Mouse (Mus musculus): ENCODE data around the gene Hirip3.
"Not testable (repeated sequence)": the region's sequence is repeated elsewhere in the genome, so short reads cannot be mapped to it uniquely, and the experiment has no call there.

Hirip3 gene

GRCm38 (mm10) chr7:126855641-126856040, 6.1 kb upstream of the Hirip3 start:
- DNase-seq: no peak

DNA sequence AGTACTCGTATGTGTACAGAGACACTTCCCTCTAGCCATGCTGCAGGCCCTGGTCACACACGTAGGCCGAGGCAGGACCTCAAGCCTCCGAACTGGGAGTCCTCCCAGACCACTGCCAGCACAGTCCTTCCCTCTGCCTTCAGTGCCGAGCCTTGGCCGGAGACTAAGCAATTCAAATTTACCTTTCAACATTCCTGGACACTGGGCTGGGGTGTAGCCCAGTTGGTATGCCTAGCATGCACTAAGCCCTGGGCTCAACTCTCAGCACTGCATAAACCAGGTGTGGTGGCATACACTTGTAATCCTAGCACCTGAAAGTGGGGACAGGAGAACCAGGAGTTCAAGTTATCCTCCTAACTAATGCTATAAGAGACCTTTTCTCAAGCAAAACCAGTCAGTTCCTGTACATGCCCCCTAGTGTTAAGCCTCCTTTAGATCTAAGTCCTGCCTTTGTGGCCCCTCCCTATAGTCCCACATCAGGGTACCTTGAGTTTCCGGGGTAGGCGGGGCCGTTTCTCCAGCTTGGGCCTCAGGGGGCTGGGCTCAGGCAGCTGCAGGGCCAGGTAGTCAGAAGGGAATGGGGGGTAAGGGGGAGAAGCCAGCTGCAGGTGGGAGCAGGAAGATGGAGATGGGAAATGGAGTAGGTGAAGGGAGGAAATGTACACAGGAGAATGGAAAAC, 4.9 kb upstream of the Hirip3 start:
- no peak for DNase-seq

DNA sequence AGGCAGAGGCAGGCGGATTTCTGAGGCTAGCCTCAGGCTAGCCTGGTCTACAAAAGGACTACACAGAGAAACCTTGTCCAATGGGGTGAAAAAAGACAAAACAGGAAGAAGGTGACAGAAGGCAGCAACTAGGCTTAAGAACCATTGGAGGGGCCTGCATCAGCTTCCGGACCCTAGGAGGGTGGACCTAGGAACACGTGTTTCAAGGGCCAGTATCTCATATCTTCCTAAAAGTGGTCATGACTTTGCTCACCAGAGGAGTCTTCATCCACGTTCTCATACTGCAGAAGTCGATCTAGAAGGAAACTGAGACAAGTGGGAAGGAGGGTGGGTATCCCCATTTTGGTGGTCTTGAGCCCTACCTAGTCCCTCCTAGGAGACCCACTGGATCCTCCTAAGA, 785 bp upstream of the Hirip3 start:
- no peak for DNase-seq

- peak; percentile 95 for DNase-seq
These were observed 494 bp downstream of the Hirip3 start, which contains the start of gene Ino80e for GRCm38 (mm10) chr7:126862147-126862784. Gene Ino80e (minus strand): TSS chr7:126862377.

DNA sequence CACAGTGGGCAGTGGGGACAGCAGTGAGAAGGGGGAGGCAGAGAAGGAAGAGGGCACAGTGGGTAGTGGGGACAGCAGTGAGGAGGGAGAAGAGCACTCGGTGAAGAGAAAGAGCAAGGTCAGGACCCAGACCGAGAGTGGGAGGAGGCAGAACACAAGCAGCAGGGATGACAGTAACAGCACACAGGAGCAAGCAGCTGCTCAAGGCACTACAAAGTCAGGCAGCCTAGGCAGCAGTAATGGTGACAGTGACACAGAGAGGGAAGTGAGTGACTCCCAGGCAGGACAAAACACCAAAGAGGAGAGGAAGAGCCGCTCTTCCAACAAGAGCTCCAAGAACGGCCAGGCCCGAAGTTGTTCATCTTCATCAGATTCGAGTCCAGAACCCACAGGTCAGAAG, 2.0 kb downstream of the Hirip3 start:
- DNase-seq: no peak

DNA sequence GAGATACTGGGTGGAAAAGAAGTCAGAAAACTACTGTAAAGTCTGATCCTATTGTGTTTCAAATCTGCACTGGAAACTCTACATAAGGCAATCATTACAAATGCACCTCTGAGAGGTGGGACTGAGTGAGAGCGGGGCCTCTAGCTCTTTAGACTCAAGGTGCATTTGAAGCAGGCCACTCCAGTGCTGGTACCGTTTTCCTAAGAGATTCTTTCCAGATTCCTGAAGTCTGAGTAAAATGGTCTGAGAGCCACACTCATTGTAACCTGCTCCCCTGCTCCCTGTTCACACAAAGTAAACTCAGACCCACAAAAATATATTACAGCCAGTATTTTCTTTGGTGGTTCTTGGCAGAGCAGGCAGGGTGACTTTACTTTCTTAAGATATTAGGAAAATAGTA, 5.8 kb downstream of the Hirip3 start:
- DNase-seq: no peak

DNA sequence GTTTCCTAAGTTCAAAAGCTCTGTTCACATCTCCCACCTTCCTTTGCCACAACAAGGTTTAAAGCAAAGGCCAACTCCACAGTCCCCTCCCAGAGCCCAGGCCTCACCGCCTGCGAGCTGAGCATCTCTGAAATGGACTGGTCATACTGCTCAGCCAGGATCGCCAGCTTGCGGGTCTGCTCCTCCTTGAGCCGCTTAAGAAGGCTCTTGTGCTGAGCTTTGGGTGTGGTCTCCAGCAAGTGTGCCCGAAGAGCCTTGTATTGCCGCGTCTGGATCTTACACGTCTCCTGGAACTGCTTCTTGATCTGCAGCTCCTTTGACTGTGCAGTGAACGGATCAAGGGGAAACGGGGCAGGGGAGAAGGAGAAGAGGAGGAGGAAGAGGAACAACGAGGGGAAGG, 6.2 kb downstream of the Hirip3 start:
- DNase-seq: no peak

DNA sequence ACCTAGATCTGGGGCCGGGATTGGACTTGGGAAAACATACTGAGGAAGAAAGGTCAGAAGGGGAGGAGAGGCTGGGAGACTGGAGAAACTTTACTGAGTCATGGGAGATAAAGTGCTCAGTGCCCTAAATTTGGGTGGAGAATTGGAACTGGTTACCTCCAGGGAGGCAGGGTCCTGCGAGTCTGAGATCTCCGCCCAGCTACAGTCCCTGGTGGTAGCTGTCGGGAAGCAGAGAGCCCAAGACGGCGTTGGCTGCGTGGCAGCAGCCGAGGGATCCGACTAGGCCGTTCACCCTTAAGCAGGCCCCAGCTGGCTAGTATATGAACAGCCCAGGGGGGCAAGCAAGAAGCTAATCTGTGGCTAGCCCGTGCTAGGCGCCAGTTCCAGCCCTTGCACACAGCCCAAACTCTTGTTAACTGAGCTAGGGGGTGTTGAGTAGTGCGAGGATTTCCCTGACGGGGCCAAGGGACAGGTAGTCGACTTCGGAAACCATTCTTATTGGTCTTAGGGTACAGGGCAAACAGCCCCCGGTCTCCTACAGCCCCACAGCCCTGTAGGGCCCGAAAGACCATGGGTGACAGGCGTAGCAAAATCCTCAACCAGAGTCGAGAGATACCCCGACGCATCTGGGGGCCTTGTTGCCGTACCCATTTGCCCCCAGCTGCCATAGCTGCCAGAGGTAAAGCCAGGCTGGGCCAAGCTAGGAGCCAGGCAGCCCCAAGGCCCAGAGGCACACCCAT, 8.2 kb downstream of the Hirip3 start:
- no peak for DNase-seq

DNA sequence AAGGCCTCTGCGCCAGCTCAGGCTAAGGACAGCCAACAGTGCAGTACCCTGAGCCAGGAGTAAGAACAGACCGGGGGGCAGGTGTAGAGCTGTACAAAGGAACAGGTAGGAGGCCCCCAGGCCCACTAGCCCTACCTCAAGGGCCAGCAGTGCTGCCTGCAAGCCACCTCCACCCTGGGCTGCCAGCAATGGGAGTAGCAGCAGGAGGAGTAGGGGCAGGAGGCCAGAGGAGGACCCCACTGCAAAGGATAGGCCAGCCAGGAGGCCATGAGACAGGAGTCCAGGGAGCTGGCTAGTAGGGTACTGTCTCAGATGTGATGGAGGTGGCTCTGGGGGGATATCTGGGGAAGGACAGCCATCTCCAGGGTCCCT, 8.7 kb downstream of the Hirip3 start:
- DNase-seq: no peak

DNA sequence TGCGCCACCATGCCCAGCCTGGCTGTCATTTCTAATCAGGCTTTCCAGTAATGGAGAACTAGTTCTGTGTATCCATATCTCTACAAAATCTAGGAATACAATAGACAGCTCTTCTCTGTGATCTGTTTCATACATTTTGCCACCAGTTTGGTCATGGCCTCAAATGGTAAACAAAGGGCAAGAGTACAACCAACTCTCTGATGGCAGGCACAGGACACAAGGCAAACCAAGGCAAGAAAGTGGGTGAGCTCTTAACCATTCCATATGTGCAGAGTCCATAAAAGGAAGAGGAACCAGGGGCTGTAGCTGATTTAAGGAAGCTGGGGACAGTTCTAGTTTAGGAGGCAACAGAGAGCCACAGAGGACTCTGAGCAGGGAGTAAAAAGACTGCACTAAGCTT, 15.5 kb downstream of the Hirip3 start:
- no peak for DNase-seq

- DNase-seq: peak; percentile 61
These were observed 19.3 kb downstream of the Hirip3 start for GRCm38 (mm10) chr7:126881040-126881439.

- no peak for DNase-seq
These were observed 22.0 kb downstream of the Hirip3 start for GRCm38 (mm10) chr7:126883731-126884181.

GRCm38 (mm10) chr7:126884286-126885164, 22.8 kb downstream of the Hirip3 start, which contains the start of gene Taok2:
Gene Taok2 (minus strand): TSS chr7:126884703.
- DNase-seq: peak; percentile 98

DNA sequence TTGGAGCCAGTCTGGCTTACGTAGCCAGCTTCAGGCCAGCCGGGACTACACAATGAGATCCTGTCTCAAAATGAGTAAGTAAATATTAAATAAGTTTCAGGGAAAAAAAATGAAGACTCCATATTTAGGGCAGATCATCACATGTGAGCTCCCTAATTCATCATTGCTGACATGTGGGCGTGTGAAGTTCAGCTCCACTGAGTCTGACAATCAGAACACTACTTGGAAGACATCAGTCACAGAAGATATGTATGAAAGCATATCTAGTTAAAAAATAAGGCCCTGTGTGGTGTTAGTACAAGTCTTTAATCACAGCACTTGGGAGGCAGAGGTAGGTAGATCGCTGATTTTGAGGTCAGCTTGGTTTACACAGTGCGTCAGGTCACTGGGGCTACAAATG, 25.5 kb downstream of the Hirip3 start:
- no peak for DNase-seq

- peak; percentile 41 for DNase-seq
These were observed 27.1 kb downstream of the Hirip3 start for GRCm38 (mm10) chr7:126888852-126889251.

GRCm38 (mm10) chr7:126896912-126897311, 35.1 kb downstream of the Hirip3 start:
- DNase-seq: no peak

DNA sequence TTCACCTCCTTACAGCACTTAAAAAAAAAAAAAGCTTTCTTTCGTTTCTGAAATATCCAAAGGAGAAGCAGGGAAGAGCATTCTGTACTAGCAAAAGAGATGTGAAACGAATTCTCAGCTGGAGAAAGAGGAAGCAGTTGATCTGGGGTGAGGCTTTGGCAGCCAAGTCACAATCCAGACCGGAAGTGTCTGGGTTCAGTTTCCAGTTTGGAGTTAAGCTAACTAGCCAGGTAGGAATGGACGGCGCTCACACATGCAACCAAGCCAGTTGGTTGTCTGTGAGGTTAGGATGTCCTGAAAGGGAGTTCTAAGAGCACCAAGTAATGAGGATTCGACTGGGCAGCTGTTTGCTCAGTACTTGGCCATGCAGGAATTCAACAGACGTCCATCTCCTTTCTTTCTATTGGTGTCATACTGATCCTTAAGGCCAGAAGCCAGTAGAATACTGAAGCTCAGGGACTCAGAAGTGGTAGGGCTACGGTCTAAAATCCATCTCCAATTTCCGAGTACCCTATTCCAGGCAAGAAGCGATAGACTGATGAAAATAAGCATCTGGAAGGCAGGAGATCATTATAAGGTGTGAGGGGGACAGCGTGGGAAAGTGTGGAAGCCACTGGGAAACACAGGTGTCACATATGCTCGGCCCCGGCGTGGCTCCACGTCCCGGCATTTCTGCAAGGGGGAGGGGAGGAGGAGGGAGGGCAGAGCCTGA, 35.8 kb downstream of the Hirip3 start:
- peak; percentile 31 for DNase-seq

- DNase-seq: peak; percentile 99
These were observed 36.6 kb downstream of the Hirip3 start for GRCm38 (mm10) chr7:126898102-126898990.

DNA sequence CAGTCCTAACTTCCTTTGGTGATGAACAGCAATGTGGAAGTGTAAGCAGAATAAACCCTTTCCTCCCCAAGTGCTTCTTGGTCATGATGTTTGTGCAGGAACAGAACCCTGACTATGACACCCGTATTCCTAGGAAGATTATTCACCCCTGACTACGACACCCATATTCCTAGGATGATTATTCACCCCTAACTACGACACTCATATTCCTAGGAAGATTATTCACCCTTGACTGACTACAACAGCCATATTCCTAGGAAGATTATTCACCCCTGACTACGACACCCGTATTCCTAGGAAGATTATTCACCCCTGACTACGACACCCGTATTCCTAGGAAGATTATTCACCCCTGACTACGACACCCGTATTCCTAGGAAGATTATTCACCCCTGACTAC, 38.0 kb downstream of the Hirip3 start:
- not testable (repeated sequence) for DNase-seq

DNA sequence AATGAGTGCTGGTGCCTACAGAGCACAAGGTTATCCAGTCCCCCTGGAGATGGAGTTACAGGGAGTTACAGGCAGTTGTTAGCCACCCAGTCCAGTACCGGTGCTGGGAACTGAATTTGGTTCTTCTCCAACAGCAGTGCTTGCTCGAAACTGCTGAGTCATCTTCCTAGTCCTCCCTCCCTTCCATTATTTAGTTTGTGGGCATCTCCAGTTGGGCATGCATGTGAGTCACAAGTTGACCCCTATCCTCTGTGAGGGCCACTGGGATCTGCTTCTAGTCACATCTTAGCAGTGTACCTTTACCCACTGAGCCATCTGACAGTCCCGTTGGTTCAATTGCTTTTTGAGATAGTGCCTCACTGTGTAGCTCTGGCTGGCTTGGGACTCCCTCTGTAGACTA, 43.8 kb downstream of the Hirip3 start:
- no peak for DNase-seq

DNA sequence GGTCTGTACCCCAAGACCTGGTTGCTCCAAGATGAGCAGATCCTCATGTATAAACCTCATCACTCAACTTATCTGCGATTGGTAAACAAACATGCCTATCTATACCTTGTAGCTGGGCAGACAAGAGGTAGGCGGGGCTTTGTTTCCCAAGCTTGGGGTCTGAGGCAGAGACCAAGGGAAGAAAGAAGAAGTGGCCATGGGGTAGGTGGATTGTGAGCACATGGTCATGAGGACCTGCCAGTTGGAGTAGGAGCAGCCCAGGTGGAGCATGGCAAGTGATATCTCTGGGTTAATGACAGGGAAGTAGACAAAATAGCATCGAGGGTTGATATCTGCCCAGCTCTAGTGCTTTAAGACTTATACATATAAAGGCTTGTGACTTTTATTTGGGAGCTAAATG, 53.1 kb downstream of the Hirip3 start:
- DNase-seq: no peak
